Mouse (Mus musculus): ENCODE data around the gene Skint6. TPM values are rescaled to one million over a fixed set of nuclear protein-coding genes. Genes with fewer than 3 reads are reported as not detected.
A peak's percentile ranks its signal among the peaks of the same experiment; 100 is the strongest.
"Not testable (repeated sequence)": the region's sequence is repeated elsewhere in the genome, so short reads cannot be mapped to it uniquely, and the experiment has no call there.

The Skint6 gene
- polyA plus RNA-seq (2015; fragmentation: Nextera tagmentation; extraction: Ambion mirVana), result not detected in 2 replicates

DNA sequence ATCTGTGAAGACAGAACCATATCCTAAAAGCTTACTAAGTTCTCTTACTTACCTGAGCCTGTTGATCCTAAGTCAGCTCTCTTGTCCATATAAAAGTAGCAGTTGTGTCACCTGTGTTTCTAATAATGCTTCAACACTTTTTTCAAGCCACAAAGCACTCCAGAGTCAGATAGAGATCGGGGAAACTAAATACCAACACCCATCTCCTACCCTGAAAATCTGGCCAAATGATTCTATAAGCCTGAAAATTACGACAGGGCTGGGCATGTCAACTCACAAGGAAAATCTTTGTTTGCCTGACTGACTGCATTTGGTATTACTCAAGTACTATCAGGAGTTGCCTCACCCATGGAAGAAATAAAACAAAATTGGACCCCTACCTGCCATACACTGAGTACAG lies at the start of gene Skint6:
TSS of gene Skint6 (minus strand) at position 101 of the 400 bp plus-strand sequence.
- no peaks in the 10 kb centered on the region for H3K27me3 ChIP-seq
- no peak within 1 kb of the TSS for H3K9ac ChIP-seq
- no peaks in the 10 kb centered on the region for H3K36me3 ChIP-seq (replicated peaks)
- 22% methylated on average over 2 of the region's 2 CpGs for WGBS (ENCODE audit: insufficient replicate concordance)
- no peak within 1 kb of the TSS for H3K4me3 ChIP-seq (replicated peaks)
- H3K4me2 ChIP-seq, result no peak within 1 kb of the TSS
- ATAC-seq (ENCODE audit: insufficient read depth), result no peak
- H3K4me1 ChIP-seq (replicated peaks), result no peaks in the 10 kb centered on the region
- no peaks in the 10 kb centered on the region for H3K9me3 ChIP-seq (replicated peaks)
- H3K27ac ChIP-seq (replicated peaks), result no peak within 1 kb of the TSS

DNA sequence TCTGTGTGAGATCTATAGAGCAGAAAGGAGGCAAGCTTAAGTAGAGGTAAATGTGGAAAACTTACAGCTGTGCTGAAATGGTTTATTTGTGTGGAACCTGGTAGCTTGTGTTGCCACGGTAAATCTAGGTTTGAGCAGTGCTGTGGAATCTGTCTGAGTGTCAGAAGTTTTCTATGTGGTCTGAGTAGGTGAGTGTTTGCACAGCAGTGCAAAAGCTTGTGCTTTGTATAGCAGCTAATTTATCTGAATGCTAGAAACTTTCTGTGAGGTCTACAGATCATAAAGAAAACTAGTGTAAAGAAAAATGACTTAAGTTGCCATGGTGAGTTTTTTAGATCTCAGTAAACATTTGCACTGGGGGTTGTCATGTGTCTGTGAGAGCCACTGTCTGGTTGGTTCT lies 34.1 kb upstream of the Skint6 start:
- Histone ChIP-seq H3K27ac (replicated peaks) (no peak overlapping the region), H3K9me3 (replicated peaks) (no peaks in the 10 kb centered on the region), H3K36me3 (replicated peaks) (no peaks in the 10 kb centered on the region), H3K4me2 (no peak overlapping the region), H3K4me1 (replicated peaks) (no peaks in the 10 kb centered on the region), H3K4me3 (replicated peaks) (no peak overlapping the region), H3K27me3 (no peaks in the 10 kb centered on the region), H3K9ac (no peak overlapping the region)
- no peak for ATAC-seq (ENCODE audit: insufficient read depth)
- 69% methylated on average over 1 of the region's 1 CpGs for WGBS (ENCODE audit: insufficient replicate concordance)

DNA sequence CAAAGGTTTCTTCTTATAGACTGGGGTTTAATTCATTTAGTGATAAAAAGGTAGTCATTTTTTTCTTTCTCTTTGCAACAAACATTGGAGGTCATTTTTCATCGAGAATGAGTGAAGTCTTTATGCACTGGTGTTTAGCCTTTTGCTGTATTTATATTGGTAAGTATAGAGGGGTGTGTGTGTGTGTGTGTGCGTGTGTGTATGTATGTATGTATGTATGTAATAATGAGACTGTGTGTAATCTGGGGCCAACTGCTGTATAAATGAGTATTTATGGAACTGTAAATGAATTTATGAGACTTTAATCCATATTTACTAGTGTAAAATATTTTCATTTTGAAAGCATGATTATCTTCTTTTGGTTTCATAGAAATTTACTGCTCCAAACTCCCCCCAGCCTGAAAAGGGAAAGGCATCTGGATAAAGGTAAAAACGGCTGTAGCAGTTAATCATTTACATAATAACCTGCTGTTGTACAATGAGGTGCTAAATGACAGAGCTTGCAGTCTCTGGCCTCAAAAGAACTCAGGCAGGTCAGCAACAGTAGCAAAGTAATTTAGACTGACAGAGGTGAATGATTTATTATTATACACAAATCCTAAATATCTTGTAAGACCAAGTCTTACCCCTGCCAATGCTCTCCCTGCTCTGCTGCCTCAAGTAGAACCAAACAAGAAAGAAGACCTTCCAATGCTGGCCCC lies 15.2 kb upstream of the Skint6 start:
- H3K9ac ChIP-seq, result no peak overlapping the region
- H3K9me3 ChIP-seq (replicated peaks), result no peaks in the 10 kb centered on the region
- H3K36me3 ChIP-seq (replicated peaks), result no peaks in the 10 kb centered on the region
- H3K27me3 ChIP-seq, result no peaks in the 10 kb centered on the region
- H3K4me3 ChIP-seq (replicated peaks), result no peak overlapping the region
- WGBS (ENCODE audit: insufficient replicate concordance), result 44% methylated on average over 3 of the region's 3 CpGs
- H3K4me1 ChIP-seq (replicated peaks), result no peaks in the 10 kb centered on the region
- ATAC-seq (ENCODE audit: insufficient read depth), result no peak
- H3K4me2 ChIP-seq, result no peak overlapping the region
- no peak overlapping the region for H3K27ac ChIP-seq (replicated peaks)

DNA sequence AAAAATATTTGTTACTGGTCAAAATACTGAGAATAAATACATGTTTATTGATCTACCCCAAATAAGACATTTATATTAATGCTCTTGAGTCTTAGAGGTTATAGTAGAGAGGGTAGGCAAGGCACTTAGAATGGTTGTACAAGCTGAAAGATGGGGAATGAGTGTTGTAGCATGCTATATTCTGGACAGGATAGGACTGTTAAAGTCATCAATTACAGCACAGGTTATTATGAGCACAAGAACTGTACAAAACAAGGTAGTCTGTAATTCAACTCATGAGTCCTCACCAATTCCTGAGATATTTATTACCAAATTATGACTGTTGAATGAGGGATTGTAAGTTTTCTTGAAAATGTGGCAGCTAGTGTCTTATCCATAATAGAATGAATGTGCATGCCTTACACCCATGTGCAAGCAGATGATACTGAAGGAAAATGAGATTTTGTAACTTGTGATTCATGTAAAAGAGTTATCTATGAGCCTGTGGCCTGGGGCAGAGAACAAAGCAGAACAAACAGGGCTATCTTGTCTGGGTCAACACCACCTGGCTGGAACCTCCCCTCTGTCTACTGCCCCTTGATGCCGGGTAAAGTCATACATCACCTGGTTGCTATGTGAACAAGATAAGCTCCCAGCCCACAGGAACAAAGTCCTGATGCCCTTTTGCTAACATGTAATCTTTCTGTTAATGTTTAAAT lies 23.3 kb downstream of the Skint6 start:
- H3K27ac ChIP-seq (replicated peaks), result no peak overlapping the region
- no peak overlapping the region for H3K9ac ChIP-seq
- no peak overlapping the region for H3K4me2 ChIP-seq
- H3K27me3 ChIP-seq, result no peaks in the 10 kb centered on the region
- WGBS (ENCODE audit: insufficient replicate concordance), result 58% methylated on average over 1 of the region's 1 CpGs
- ATAC-seq (ENCODE audit: insufficient read depth), result peak; percentile 62; the same call in 1 of the 2 replicates
- H3K4me3 ChIP-seq (replicated peaks), result no peak overlapping the region
- no peaks in the 10 kb centered on the region for H3K36me3 ChIP-seq (replicated peaks)
- H3K4me1 ChIP-seq (replicated peaks), result no peaks in the 10 kb centered on the region
- H3K9me3 ChIP-seq (replicated peaks), result no peaks in the 10 kb centered on the region

DNA sequence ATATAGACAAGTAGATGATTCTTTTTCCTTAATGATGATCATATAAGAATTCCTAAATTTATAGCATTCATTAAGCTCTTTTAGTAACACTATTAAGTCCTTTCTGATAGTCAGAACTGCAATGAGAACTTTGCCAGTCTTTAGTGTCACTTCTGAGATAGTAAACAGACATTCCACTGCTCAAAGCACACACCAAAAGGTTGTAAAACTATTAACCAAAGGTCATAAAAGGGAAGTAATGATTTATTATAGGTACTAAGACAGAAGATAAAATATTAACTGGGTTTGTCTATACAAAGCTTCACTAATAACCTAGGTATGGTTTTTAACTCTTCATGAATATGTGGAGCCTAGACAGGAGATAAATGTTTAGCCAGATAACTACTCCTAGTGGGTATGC lies 41.0 kb downstream of the Skint6 start:
- Histone ChIP-seq H3K4me1 (replicated peaks) (no peaks in the 10 kb centered on the region), H3K27ac (replicated peaks) (no peak overlapping the region), H3K4me3 (replicated peaks) (no peak overlapping the region), H3K9me3 (replicated peaks) (no peaks in the 10 kb centered on the region), H3K36me3 (replicated peaks) (no peaks in the 10 kb centered on the region), H3K27me3 (no peaks in the 10 kb centered on the region), H3K4me2 (no peak overlapping the region), H3K9ac (no peak overlapping the region)
- ATAC-seq (ENCODE audit: insufficient read depth), result no peak

- H3K4me1 ChIP-seq (replicated peaks), result no peaks in the 10 kb centered on the region
- 39% methylated on average over 3 of the region's 3 CpGs for WGBS (ENCODE audit: insufficient replicate concordance)
- no peak overlapping the region for H3K4me2 ChIP-seq
- H3K27ac ChIP-seq (replicated peaks), result no peak overlapping the region
- no peaks in the 10 kb centered on the region for H3K36me3 ChIP-seq (replicated peaks)
- no peaks in the 10 kb centered on the region for H3K27me3 ChIP-seq
- no peak overlapping the region for H3K9ac ChIP-seq
- no peaks in the 10 kb centered on the region for H3K9me3 ChIP-seq (replicated peaks)
- no peak for ATAC-seq (ENCODE audit: insufficient read depth)
- H3K4me3 ChIP-seq (replicated peaks), result no peak overlapping the region
These were observed 219.2 kb downstream of the Skint6 start for GRCm38 (mm10) chr4:113067621-113068020.

DNA sequence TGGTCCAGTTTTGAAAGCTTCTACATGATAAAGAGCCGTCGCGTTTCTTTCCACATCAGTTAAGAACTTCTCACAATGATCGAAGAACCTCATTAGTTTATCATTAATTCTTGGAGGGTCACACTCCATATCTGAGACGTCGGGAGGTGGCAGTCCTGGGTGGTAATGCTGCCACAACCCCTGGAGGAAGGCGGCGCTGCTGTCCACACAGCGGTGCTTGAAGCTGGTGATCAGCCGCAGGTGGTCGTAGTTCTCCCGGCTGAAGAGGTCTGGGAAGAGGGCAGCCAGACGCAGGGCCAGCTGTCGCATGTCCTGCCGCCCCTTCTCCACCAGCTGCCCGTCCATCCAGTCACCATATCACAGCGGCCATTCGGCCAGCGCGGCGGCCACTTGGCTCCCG lies 307.6 kb downstream of the Skint6 start:
- H3K9me3 ChIP-seq (replicated peaks); H3K27me3 ChIP-seq; H3K4me2 ChIP-seq; H3K9ac ChIP-seq; ATAC-seq (ENCODE audit: insufficient read depth); H3K36me3 ChIP-seq (replicated peaks); H3K4me3 ChIP-seq (replicated peaks); H3K27ac ChIP-seq (replicated peaks); H3K4me1 ChIP-seq (replicated peaks): not testable (repeated sequence)
- WGBS (ENCODE audit: insufficient replicate concordance), result 30% methylated on average over 22 of the region's 22 CpGs

GRCm38 (mm10) chr4:112790646-112791045 lies 496.1 kb downstream of the Skint6 start:
- Histone ChIP-seq H3K27ac (replicated peaks) (no peak overlapping the region), H3K4me3 (replicated peaks) (no peak overlapping the region), H3K36me3 (replicated peaks) (no peaks in the 10 kb centered on the region), H3K9ac (no peak overlapping the region), H3K27me3 (no peaks in the 10 kb centered on the region), H3K4me2 (no peak overlapping the region), H3K9me3 (replicated peaks) (no peaks in the 10 kb centered on the region), H3K4me1 (replicated peaks) (no peaks in the 10 kb centered on the region)
- no peak for ATAC-seq (ENCODE audit: insufficient read depth)
- 0% methylated on average over 1 of the region's 1 CpGs for WGBS (ENCODE audit: insufficient replicate concordance)

- H3K27ac ChIP-seq (replicated peaks), result no peak within 1 kb of the TSS
- no peak within 1 kb of the TSS for H3K9ac ChIP-seq
- no peak for ATAC-seq (ENCODE audit: insufficient read depth)
- WGBS (ENCODE audit: insufficient replicate concordance), result 46% methylated on average over 1 of the region's 1 CpGs
- no peaks in the 10 kb centered on the region for H3K4me1 ChIP-seq (replicated peaks)
- no peaks in the 10 kb centered on the region for H3K36me3 ChIP-seq (replicated peaks)
- H3K27me3 ChIP-seq, result no peaks in the 10 kb centered on the region
- no peaks in the 10 kb centered on the region for H3K9me3 ChIP-seq (replicated peaks)
- no peak within 1 kb of the TSS for H3K4me2 ChIP-seq
- no peak within 1 kb of the TSS for H3K4me3 ChIP-seq (replicated peaks)
These were observed 512.0 kb downstream of the Skint6 start, which contains the start of gene Skint10 for GRCm38 (mm10) chr4:112774766-112775165. Gene Skint10 (minus strand): TSS chr4:112774866.
